Mouse (Mus musculus): ENCODE measurements at regions not wholly inside any gene's neighbourhood (a gene's known extent, or its start where the extent isn't known, plus 50 kb on each side); places are given as distances from the start of the nearest gene placed in this dataset.
"Not testable (repeated sequence)": the region's sequence is repeated elsewhere in the genome, so short reads cannot be mapped to it uniquely, and the experiment has no call there.

GRCm38 (mm10) chr10:111598650-111599049, 92.6 kb downstream of the Phlda1 start:
- no peak overlapping the region for H3K27ac ChIP-seq
- WGBS: 92% methylated on average over 5 of the region's 5 CpGs
- no peak overlapping the region for H3K4me3 ChIP-seq
- H3K4me1 ChIP-seq: peaks cover 33% of the 10 kb centered on the region
- no peaks in the 10 kb centered on the region for H3K36me3 ChIP-seq
- no peaks in the 10 kb centered on the region for H3K27me3 ChIP-seq (ENCODE audit: low read depth, poor library complexity, severe bottlenecking)
- no peaks in the 10 kb centered on the region for H3K9me3 ChIP-seq (replicated peaks)
- no peak for DNase-seq (ENCODE audit: low spot score)

- WGBS: 73% methylated on average over 10 of the region's 10 CpGs
- H3K4me1 ChIP-seq: peaks cover 33% of the 10 kb centered on the region
- no peak overlapping the region for H3K27ac ChIP-seq
- DNase-seq (ENCODE audit: low spot score): no peak
- H3K4me3 ChIP-seq: no peak overlapping the region
- no peaks in the 10 kb centered on the region for H3K27me3 ChIP-seq (ENCODE audit: low read depth, poor library complexity, severe bottlenecking)
- H3K36me3 ChIP-seq: no peaks in the 10 kb centered on the region
- H3K9me3 ChIP-seq (replicated peaks): no peaks in the 10 kb centered on the region
Observed at GRCm38 (mm10) chr10:111599297-111600250, 93.5 kb downstream of the Phlda1 start.

DNA sequence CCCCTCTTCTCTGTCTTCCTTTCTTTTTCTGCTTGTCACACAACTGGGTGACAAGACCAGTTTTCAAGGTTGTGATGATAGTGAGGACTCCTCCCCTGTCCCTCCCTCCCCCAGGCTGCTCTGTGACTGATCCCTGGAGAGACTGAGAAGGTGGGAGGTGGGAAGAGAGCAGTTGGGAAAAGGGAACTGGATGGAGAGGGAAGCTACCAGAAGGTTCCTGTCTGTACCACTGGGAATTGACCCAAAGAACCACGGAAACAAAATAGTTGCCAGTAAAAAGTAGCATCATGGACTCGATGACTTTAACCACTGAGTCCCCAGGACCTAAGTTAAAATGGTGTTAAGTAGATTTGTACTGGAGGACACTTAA, 94.2 kb downstream of the Phlda1 start:
- Histone ChIP-seq H3K36me3 (no peaks in the 10 kb centered on the region), H3K4me1 (peaks cover 33% of the 10 kb centered on the region), H3K4me3 (no peak overlapping the region), H3K9me3 (replicated peaks) (no peaks in the 10 kb centered on the region), H3K27me3 (ENCODE audit: low read depth, poor library complexity, severe bottlenecking) (no peaks in the 10 kb centered on the region), H3K27ac (peak overlapping the region; percentile 71)
- DNase-seq (ENCODE audit: low spot score): no peak
- 59% methylated on average over 2 of the region's 2 CpGs for WGBS

DNA sequence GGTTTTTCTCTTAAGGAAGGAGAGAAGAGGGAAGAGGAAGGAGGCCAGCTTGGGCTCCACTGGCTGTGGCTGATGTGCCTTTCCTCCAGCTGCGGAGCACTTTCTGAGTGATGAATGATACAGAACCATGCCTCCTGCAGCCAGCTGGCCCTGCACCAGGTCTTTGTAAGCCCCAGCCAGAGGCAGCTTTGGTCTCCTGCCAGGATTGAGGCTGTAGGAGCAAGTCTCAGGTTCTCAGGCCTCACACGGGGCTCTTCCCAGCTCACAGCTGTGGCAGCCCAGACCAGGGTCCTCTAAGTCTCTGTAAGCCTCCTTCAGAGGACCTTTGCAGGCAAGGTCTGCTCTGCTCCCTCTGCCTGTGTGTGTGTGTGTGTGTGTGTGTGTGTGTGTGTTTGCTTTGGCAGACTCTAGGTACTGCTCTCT, 94.6 kb downstream of the Phlda1 start:
- H3K27ac ChIP-seq: peak overlapping the region; percentile 71

GRCm38 (mm10) chr10:111603166-111603565, 97.1 kb downstream of the Phlda1 start:
- no peaks in the 10 kb centered on the region for H3K9me3 ChIP-seq (replicated peaks)
- no peak overlapping the region for H3K27ac ChIP-seq
- peaks cover 25% of the 10 kb centered on the region for H3K4me1 ChIP-seq
- 92% methylated on average over 1 of the region's 1 CpGs for WGBS
- no peak overlapping the region for H3K4me3 ChIP-seq
- no peaks in the 10 kb centered on the region for H3K36me3 ChIP-seq
- no peaks in the 10 kb centered on the region for H3K27me3 ChIP-seq (ENCODE audit: low read depth, poor library complexity, severe bottlenecking)
- no peak for DNase-seq (ENCODE audit: low spot score)

More for the DNA sequence above, 94.6 kb downstream of the Phlda1 start:
- no peaks in the 10 kb centered on the region for H3K36me3 ChIP-seq
- no peaks in the 10 kb centered on the region for H3K27me3 ChIP-seq (ENCODE audit: low read depth, poor library complexity, severe bottlenecking)
- WGBS: 13% methylated on average over 2 of the region's 2 CpGs
- H3K4me3 ChIP-seq: no peak overlapping the region
- peak; percentile 47 for DNase-seq (ENCODE audit: low spot score)
- H3K9me3 ChIP-seq (replicated peaks): no peaks in the 10 kb centered on the region
- H3K4me1 ChIP-seq: peaks cover 29% of the 10 kb centered on the region

DNA sequence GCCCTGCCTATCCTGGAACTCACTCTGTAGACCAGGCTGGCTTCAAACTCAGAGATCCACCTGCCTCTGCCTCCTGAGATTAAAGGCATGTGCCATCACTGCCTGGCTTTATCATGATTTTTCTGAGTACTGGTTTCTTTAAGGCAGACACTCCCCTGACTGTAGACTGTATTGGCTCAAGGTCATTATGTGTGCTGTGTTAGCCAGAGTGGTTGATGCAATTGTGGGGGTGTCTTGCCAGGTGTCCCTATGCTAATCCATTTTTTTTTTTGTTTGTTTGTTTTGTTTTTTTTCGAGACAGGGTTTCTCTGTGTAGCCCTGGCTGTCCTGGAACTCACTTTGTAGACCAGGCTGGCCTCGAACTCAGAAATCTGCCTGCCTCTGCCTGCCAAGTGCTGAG, 101.3 kb downstream of the Phlda1 start:
- not testable (repeated sequence) for H3K4me1 ChIP-seq; H3K36me3 ChIP-seq; H3K27ac ChIP-seq; H3K4me3 ChIP-seq; H3K9me3 ChIP-seq (replicated peaks); DNase-seq (ENCODE audit: low spot score); H3K27me3 ChIP-seq (ENCODE audit: low read depth, poor library complexity, severe bottlenecking)
- 87% methylated on average over 2 of the region's 2 CpGs for WGBS

GRCm38 (mm10) chr10:111608385-111609093, 102.5 kb downstream of the Phlda1 start:
- Histone ChIP-seq H3K36me3 (no peaks in the 10 kb centered on the region), H3K9me3 (replicated peaks) (no peaks in the 10 kb centered on the region), H3K4me3 (no peak overlapping the region), H3K27ac (no peak overlapping the region), H3K4me1 (0 out of 2 replicates have a peak, but pooled peaks cover 3% of the 10 kb centered on the region), H3K27me3 (ENCODE audit: low read depth, poor library complexity, severe bottlenecking) (no peaks in the 10 kb centered on the region)
- WGBS: 86% methylated on average over 9 of the region's 9 CpGs
- no peak for DNase-seq (ENCODE audit: low spot score)

DNA sequence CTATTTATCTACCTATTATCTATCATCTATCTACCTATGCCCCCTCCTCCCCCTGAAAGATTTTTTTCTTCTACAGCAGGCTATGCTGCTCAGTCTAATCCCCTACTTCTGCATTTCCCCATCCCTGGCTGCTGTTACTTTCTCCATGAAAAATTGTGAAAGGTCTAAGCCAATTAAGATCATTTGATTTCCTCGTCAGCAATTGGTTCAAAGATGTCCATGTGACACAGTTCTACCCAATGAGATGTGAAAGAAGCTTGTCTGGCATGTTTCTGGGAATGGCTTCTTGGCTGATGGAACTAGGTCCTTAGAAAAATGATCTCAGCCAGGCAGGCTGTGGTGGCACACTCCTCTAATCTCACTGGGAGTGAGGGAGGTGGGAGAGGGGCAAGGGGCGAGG, 103.8 kb downstream of the Phlda1 start:
- H3K36me3 ChIP-seq: no peaks in the 10 kb centered on the region
- H3K27ac ChIP-seq: no peak overlapping the region
- WGBS: 88% methylated on average over 2 of the region's 2 CpGs
- no peak overlapping the region for H3K4me3 ChIP-seq
- H3K4me1 ChIP-seq: 0 out of 2 replicates have a peak, but pooled peaks cover 3% of the 10 kb centered on the region
- no peaks in the 10 kb centered on the region for H3K9me3 ChIP-seq (replicated peaks)
- DNase-seq (ENCODE audit: low spot score): no peak
- no peaks in the 10 kb centered on the region for H3K27me3 ChIP-seq (ENCODE audit: low read depth, poor library complexity, severe bottlenecking)

DNA sequence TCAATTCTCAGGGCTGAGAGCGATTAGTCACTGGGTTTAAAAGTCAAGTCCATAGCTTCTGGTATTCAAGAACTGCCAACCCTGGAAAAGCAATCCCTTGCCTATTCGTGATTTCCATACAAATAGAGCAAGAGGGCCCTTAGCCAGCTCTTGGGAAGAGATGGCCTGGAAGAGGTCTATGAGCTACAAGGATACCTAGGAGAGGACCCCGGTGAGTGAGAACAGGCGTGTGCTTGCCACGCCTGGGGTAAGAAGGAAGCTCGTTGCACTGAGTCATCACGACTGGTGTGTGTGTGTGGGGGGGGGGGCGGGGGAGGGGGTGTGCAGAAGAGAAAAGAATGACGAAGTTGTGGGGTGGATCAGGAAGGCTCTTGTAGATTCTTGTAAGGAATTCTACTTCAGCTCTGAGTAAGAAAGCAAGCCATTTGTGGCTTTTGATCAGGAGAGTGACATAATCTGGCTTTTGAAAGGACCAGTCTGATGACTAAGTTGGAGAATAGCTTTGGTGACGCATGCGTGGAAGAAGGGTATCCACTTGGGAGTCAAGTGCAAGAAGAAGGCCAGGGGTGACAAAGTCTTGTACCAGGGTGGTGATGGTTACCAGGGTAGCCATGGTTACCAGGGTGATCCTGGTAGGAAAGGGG, 113.7 kb downstream of the Phlda1 start:
- H3K9me3 ChIP-seq (replicated peaks): no peaks in the 10 kb centered on the region
- H3K27ac ChIP-seq: no peak overlapping the region
- 87% methylated on average over 11 of the region's 11 CpGs for WGBS
- no peak for DNase-seq (ENCODE audit: low spot score)
- H3K36me3 ChIP-seq: no peaks in the 10 kb centered on the region
- H3K27me3 ChIP-seq (ENCODE audit: low read depth, poor library complexity, severe bottlenecking): no peaks in the 10 kb centered on the region
- H3K4me1 ChIP-seq: peaks cover 31% of the 10 kb centered on the region
- H3K4me3 ChIP-seq: no peak overlapping the region

GRCm38 (mm10) chr10:111620927-111621676, 115.0 kb downstream of the Phlda1 start:
- no peak for DNase-seq (ENCODE audit: low spot score)
- H3K36me3 ChIP-seq: no peaks in the 10 kb centered on the region
- peaks cover 31% of the 10 kb centered on the region for H3K4me1 ChIP-seq
- no peak overlapping the region for H3K27ac ChIP-seq
- no peaks in the 10 kb centered on the region for H3K27me3 ChIP-seq (ENCODE audit: low read depth, poor library complexity, severe bottlenecking)
- no peaks in the 10 kb centered on the region for H3K9me3 ChIP-seq (replicated peaks)
- no peak overlapping the region for H3K4me3 ChIP-seq
- WGBS: 58% methylated on average over 11 of the region's 11 CpGs

DNA sequence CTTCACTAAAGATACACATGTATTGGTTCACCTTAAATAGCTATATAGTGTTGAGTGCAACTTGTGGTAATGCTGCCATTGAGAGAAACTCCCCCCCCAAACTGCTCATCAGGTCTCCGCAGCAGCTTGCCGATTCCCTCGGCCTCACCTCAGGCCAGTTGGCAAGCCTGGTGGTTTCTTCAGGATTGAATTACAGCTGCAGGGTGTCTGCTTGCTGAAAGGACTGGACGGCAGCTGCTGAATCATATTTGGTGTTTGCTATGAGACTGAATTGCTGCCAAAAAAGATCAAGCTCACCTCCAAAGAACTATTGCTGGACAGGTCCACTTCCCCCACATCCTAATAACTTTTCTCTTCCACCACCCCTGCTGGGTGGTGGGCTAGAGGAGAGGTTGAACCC, 116.7 kb downstream of the Phlda1 start:
- DNase-seq (ENCODE audit: low spot score): no peak
- WGBS: 30% methylated on average over 4 of the region's 4 CpGs
- H3K36me3 ChIP-seq: no peaks in the 10 kb centered on the region
- H3K9me3 ChIP-seq (replicated peaks): no peaks in the 10 kb centered on the region
- no peak overlapping the region for H3K4me3 ChIP-seq
- no peak overlapping the region for H3K27ac ChIP-seq
- no peaks in the 10 kb centered on the region for H3K27me3 ChIP-seq (ENCODE audit: low read depth, poor library complexity, severe bottlenecking)
- peaks cover 31% of the 10 kb centered on the region for H3K4me1 ChIP-seq

DNA sequence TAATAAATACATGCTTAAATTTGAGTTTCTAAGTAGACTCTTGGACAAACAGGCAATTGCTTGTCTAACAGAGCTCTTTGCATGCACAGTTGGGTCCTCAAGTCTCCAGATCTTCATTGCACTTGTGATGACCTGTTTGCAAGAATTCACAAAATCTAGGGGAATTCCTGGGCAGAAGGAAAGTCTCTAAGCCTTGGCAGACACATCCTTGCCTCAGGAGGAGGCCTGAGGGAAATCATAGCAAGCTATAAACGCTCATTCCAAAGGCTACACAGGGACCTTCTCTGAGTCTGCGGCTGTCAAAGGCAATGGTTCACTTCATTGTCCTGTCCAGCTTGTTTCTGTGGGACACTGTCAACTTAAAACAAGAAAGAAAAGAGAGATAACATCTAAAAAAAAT, 117.9 kb downstream of the Phlda1 start:
- peaks cover 31% of the 10 kb centered on the region for H3K4me1 ChIP-seq
- H3K27ac ChIP-seq: no peak overlapping the region
- H3K36me3 ChIP-seq: no peaks in the 10 kb centered on the region
- WGBS: 74% methylated on average over 2 of the region's 2 CpGs
- no peaks in the 10 kb centered on the region for H3K9me3 ChIP-seq (replicated peaks)
- H3K27me3 ChIP-seq (ENCODE audit: low read depth, poor library complexity, severe bottlenecking): no peaks in the 10 kb centered on the region
- DNase-seq (ENCODE audit: low spot score): no peak
- no peak overlapping the region for H3K4me3 ChIP-seq

Measured in limb, embryonic 10.5 days (tissue).